In genomic region chr10:80342749-80343424, GRCm38 (mm10) we compare ENCODE assay signal across 8 mouse cellular contexts. TPM values are rescaled to one million over a fixed set of nuclear protein-coding genes. Genes with fewer than 3 reads are reported as not detected.
DNase-seq lines count a peak whose midpoint lies in the region; ATAC-seq and TF ChIP-seq lines count a peak whose summit lies in the region.

No protein-coding gene starts in this region.

- ATAC-seq in common myeloid progenitor, adult 5-6 weeks (replicated peaks; ENCODE audit: low read depth, poor library complexity, severe bottlenecking) = peak; percentile 26
- ATAC-seq in limb, embryonic 13.5 days (ENCODE audit: low FRiP score, low read depth) = peak; percentile 70
- ATAC-seq in midbrain, embryonic 11.5 days (ENCODE audit: low FRiP score) = peak; percentile 68
- ATAC-seq in erythroid progenitor cell, adult 5-6 weeks (replicated peaks; ENCODE audit: low FRiP score, poor library complexity, severe bottlenecking) = no peak

- peaks cover 23% of the 10 kb centered on the region for H3K4me1 ChIP-seq in thymus, adult 2 months (replicated peaks; ENCODE audit: control insufficient read depth, insufficient read depth, low read length)
- H3K4me1 ChIP-seq in limb, embryonic 13.5 days = peaks cover 37% of the 10 kb centered on the region
- H3K4me1 ChIP-seq in midbrain, embryonic 11.5 days (ENCODE audit: control insufficient read depth, insufficient read depth, low read length) = peaks cover 19% of the 10 kb centered on the region
- H3K4me1 ChIP-seq in testis, adult 2 months (ENCODE audit: control insufficient read depth, insufficient read depth, low read length) = peaks cover 36% of the 10 kb centered on the region

- no peaks in the 10 kb centered on the region for H3K9me3 ChIP-seq in limb, embryonic 13.5 days
- H3K9me3 ChIP-seq in midbrain, embryonic 11.5 days (ENCODE audit: control insufficient read depth, low read length) = no peaks in the 10 kb centered on the region

- DNase-seq in thymus, postnatal 0 days (ENCODE audit: low spot score) = peak; percentile 46
- DNase-seq in thymus, adult 2 months = no peak
- DNase-seq in heart, postnatal 10 days = peak; percentile 53 to 62
- peak; percentile 96 for DNase-seq in midbrain, embryonic 11.5 days (ENCODE audit: low spot score, missing footprints)

- peaks cover 37% of the 10 kb centered on the region for H3K27me3 ChIP-seq in thymus, adult 2 months (ENCODE audit: control insufficient read depth, insufficient read depth, low read length)
- peaks cover 89% of the 10 kb centered on the region for H3K27me3 ChIP-seq in limb, embryonic 13.5 days
- H3K27me3 ChIP-seq in midbrain, embryonic 11.5 days (ENCODE audit: control insufficient read depth, insufficient read depth, low read length) = peaks cover 77% of the 10 kb centered on the region
- H3K27me3 ChIP-seq in testis, adult 2 months (ENCODE audit: control insufficient read depth, insufficient read depth, low read length) = no peaks in the 10 kb centered on the region

- H3K9ac ChIP-seq in limb, embryonic 13.5 days = peak overlapping the region; percentile 25; the same call in 1 of the 2 replicates
- H3K9ac ChIP-seq in midbrain, embryonic 11.5 days (ENCODE audit: low read length) = no peak overlapping the region

- WGBS in thymus, adult 2 months = 2% methylated on average over 33 of the region's 33 CpGs
- WGBS in limb, embryonic 13.5 days = under 1% methylated on average over 29 of the region's 33 CpGs
- under 1% methylated on average over 30 of the region's 33 CpGs for WGBS in midbrain, embryonic 11.5 days

- no peak overlapping the region for H3K4me3 ChIP-seq in thymus, adult 2 months (ENCODE audit: control insufficient read depth, insufficient read depth, low read length)
- peak overlapping the region; percentile 36 for H3K4me3 ChIP-seq in limb, embryonic 13.5 days
- H3K4me3 ChIP-seq in midbrain, embryonic 11.5 days (ENCODE audit: low read depth, low read length) = peak overlapping the region; percentile 28
- H3K4me3 ChIP-seq in testis, adult 2 months (ENCODE audit: control insufficient read depth, low read depth, low read length) = peak overlapping the region; percentile 67

- no peak for TF ChIP-seq POLR2A in thymus, adult 2 months (IDR thresholded peaks at IDR 0.05; ENCODE audit: control insufficient read depth, extremely low read depth, insufficient read depth, low read length, poor library complexity)
- TF ChIP-seq POLR2A in testis, adult 2 months (IDR thresholded peaks at IDR 0.05; ENCODE audit: control insufficient read depth, low read depth, low read length) = no peak

- no peak overlapping the region for H3K27ac ChIP-seq in thymus, adult 2 months (ENCODE audit: control insufficient read depth, insufficient read depth, low read length)
- H3K27ac ChIP-seq in limb, embryonic 13.5 days = no peak overlapping the region
- H3K27ac ChIP-seq in midbrain, embryonic 11.5 days (ENCODE audit: low read depth, low read length) = no peak overlapping the region
- H3K27ac ChIP-seq in testis, adult 2 months (ENCODE audit: control insufficient read depth, insufficient read depth, low read depth, low read length) = no peak overlapping the region

- H3K4me2 ChIP-seq in limb, embryonic 13.5 days (replicated peaks) = peak overlapping the region; percentile 59
- H3K4me2 ChIP-seq in midbrain, embryonic 11.5 days = peak overlapping the region; percentile 43

- TF ChIP-seq CTCF in thymus, adult 2 months (IDR thresholded peaks at IDR 0.05; ENCODE audit: borderline replicate concordance, control insufficient read depth, extremely low read depth, insufficient read depth, low read length, poor library complexity) = no peak
- TF ChIP-seq CTCF in testis, adult 2 months (IDR thresholded peaks at IDR 0.05; ENCODE audit: control insufficient read depth, insufficient read depth, insufficient replicate concordance, low read depth, low read length) = no peak

- intact Hi-C loops in heart, postnatal 10 days (cut with DNase I) = loop anchor here (10.0 kb wide), 1 partner anchor 168 kb away; the partner anchor contains the start of genes 1600002K03Rik and Efna2

- H3K36me3 ChIP-seq in thymus, adult 2 months (ENCODE audit: control insufficient read depth, insufficient read depth, low read length) = no peaks in the 10 kb centered on the region
- no peaks in the 10 kb centered on the region for H3K36me3 ChIP-seq in limb, embryonic 13.5 days
- no peaks in the 10 kb centered on the region for H3K36me3 ChIP-seq in midbrain, embryonic 11.5 days (ENCODE audit: control insufficient read depth, insufficient read depth, low read length)
- no peaks in the 10 kb centered on the region for H3K36me3 ChIP-seq in testis, adult 2 months (ENCODE audit: control insufficient read depth, insufficient read depth, low read length)

RNA-seq across cellular contexts. Expression of gene Adamtsl5, which starts 5.3 kb away (rescaled TPM):
- 1.0 and 1.1 TPM in 2 replicates for polyA plus RNA-seq in thymus, postnatal 0 days (2015; fragmentation: Nextera tagmentation; extraction: Ambion mirVana)
- 4.6 and 9.0 TPM in 2 replicates for polyA plus RNA-seq in thymus, adult 2 months (2012; rRNA removed)
- total RNA-seq in common myeloid progenitor, adult 5-6 weeks (2017) = 0.10 and 0.64 TPM in 2 replicates
- 10 to 100 TPM; 36.9 to 42.9 TPM for total RNA-seq in heart, postnatal 10 days (2021)
- polyA plus RNA-seq in limb, embryonic 13.5 days (2015; fragmentation: Nextera tagmentation; extraction: Ambion mirVana) = 2.0 and 2.4 TPM in 2 replicates
- polyA plus RNA-seq in midbrain, embryonic 11.5 days (2014; fragmentation: Nextera tagmentation; extraction: Ambion mirVana) = 0.11 and 0.31 TPM in 2 replicates
- polyA plus RNA-seq in testis, adult 2 months (2012; rRNA removed) = 3.3 and 4.1 TPM in 2 replicates
- total RNA-seq in erythroid progenitor cell, adult 5-6 weeks (2015; ENCODE audit: low replicate concordance) = 0.84 TPM in 1 of 2 replicates, not detected in the other
- total RNA-seq in erythroid progenitor cell, adult 5-6 weeks (2017; ENCODE audit: low replicate concordance) = 0.13 and 30.2 TPM in 2 replicates

RNA-seq across cellular contexts. Expression of gene Reep6, which starts 13.1 kb away (rescaled TPM):
- 0.26 and 0.30 TPM in 2 replicates for polyA plus RNA-seq in thymus, postnatal 0 days (2015; fragmentation: Nextera tagmentation; extraction: Ambion mirVana)
- 2.0 and 3.5 TPM in 2 replicates for polyA plus RNA-seq in thymus, adult 2 months (2012; rRNA removed)
- 2.9 and 3.6 TPM in 2 replicates for total RNA-seq in common myeloid progenitor, adult 5-6 weeks (2017)
- 1 to 10 TPM; 2.2 to 2.4 TPM for total RNA-seq in heart, postnatal 10 days (2021)
- polyA plus RNA-seq in limb, embryonic 13.5 days (2015; fragmentation: Nextera tagmentation; extraction: Ambion mirVana) = 6.1 and 6.3 TPM in 2 replicates
- 4.0 and 4.5 TPM in 2 replicates for polyA plus RNA-seq in midbrain, embryonic 11.5 days (2014; fragmentation: Nextera tagmentation; extraction: Ambion mirVana)
- polyA plus RNA-seq in testis, adult 2 months (2012; rRNA removed) = 698 and 732 TPM in 2 replicates
- 17.2 and 22.3 TPM in 2 replicates for total RNA-seq in erythroid progenitor cell, adult 5-6 weeks (2015; ENCODE audit: low replicate concordance)
- total RNA-seq in erythroid progenitor cell, adult 5-6 weeks (2017; ENCODE audit: low replicate concordance) = 16.8 and 18.2 TPM in 2 replicates

RNA-seq across cellular contexts. Expression of gene Plk5, which starts 13.4 kb away (rescaled TPM):
- 0.17 and 0.21 TPM in 2 replicates for polyA plus RNA-seq in thymus, postnatal 0 days (2015; fragmentation: Nextera tagmentation; extraction: Ambion mirVana)
- polyA plus RNA-seq in thymus, adult 2 months (2012; rRNA removed) = 0.17 and 0.22 TPM in 2 replicates
- 0.55 TPM in 1 of 2 replicates, not detected in the other for total RNA-seq in common myeloid progenitor, adult 5-6 weeks (2017)
- under 1 TPM in 1 of 2 experiments, not detected in 1; 0.25 TPM for total RNA-seq in heart, postnatal 10 days (2021)
- polyA plus RNA-seq in limb, embryonic 13.5 days (2015; fragmentation: Nextera tagmentation; extraction: Ambion mirVana) = 1.2 and 2.2 TPM in 2 replicates
- 0.05 and 0.22 TPM in 2 replicates for polyA plus RNA-seq in midbrain, embryonic 11.5 days (2014; fragmentation: Nextera tagmentation; extraction: Ambion mirVana)
- 1.3 and 1.7 TPM in 2 replicates for polyA plus RNA-seq in testis, adult 2 months (2012; rRNA removed)
- total RNA-seq in erythroid progenitor cell, adult 5-6 weeks (2015; ENCODE audit: low replicate concordance) = not detected in 2 replicates
- not detected in 2 replicates for total RNA-seq in erythroid progenitor cell, adult 5-6 weeks (2017; ENCODE audit: low replicate concordance)

RNA-seq across cellular contexts. Expression of gene Pcsk4, which starts 13.6 kb away (rescaled TPM):
- polyA plus RNA-seq in thymus, postnatal 0 days (2015; fragmentation: Nextera tagmentation; extraction: Ambion mirVana) = 4.4 and 4.6 TPM in 2 replicates
- polyA plus RNA-seq in thymus, adult 2 months (2012; rRNA removed) = 11.7 and 14.1 TPM in 2 replicates
- total RNA-seq in common myeloid progenitor, adult 5-6 weeks (2017) = 2.7 and 5.9 TPM in 2 replicates
- total RNA-seq in heart, postnatal 10 days (2021) = 1 to 10 TPM; 1.7 to 1.8 TPM
- 4.8 and 6.5 TPM in 2 replicates for polyA plus RNA-seq in limb, embryonic 13.5 days (2015; fragmentation: Nextera tagmentation; extraction: Ambion mirVana)
- polyA plus RNA-seq in midbrain, embryonic 11.5 days (2014; fragmentation: Nextera tagmentation; extraction: Ambion mirVana) = 1.5 and 1.8 TPM in 2 replicates
- 324 and 326 TPM in 2 replicates for polyA plus RNA-seq in testis, adult 2 months (2012; rRNA removed)
- total RNA-seq in erythroid progenitor cell, adult 5-6 weeks (2015; ENCODE audit: low replicate concordance) = not detected in 2 replicates
- 1.0 TPM in 1 of 2 replicates, not detected in the other for total RNA-seq in erythroid progenitor cell, adult 5-6 weeks (2017; ENCODE audit: low replicate concordance)

RNA-seq across cellular contexts. Expression of gene 2310011J03Rik, which starts 22.6 kb away (rescaled TPM):
- 72.7 and 81.1 TPM in 2 replicates for polyA plus RNA-seq in thymus, postnatal 0 days (2015; fragmentation: Nextera tagmentation; extraction: Ambion mirVana)
- polyA plus RNA-seq in thymus, adult 2 months (2012; rRNA removed) = 78.9 and 93.8 TPM in 2 replicates
- 15.8 and 19.8 TPM in 2 replicates for total RNA-seq in common myeloid progenitor, adult 5-6 weeks (2017)
- total RNA-seq in heart, postnatal 10 days (2021) = 10 to 100 TPM; 15.3 to 17.9 TPM
- polyA plus RNA-seq in limb, embryonic 13.5 days (2015; fragmentation: Nextera tagmentation; extraction: Ambion mirVana) = 50.7 and 51.2 TPM in 2 replicates
- 36.2 and 40.8 TPM in 2 replicates for polyA plus RNA-seq in midbrain, embryonic 11.5 days (2014; fragmentation: Nextera tagmentation; extraction: Ambion mirVana)
- 11.3 and 13.1 TPM in 2 replicates for polyA plus RNA-seq in testis, adult 2 months (2012; rRNA removed)
- total RNA-seq in erythroid progenitor cell, adult 5-6 weeks (2015; ENCODE audit: low replicate concordance) = 7.2 and 13.4 TPM in 2 replicates
- total RNA-seq in erythroid progenitor cell, adult 5-6 weeks (2017; ENCODE audit: low replicate concordance) = 6.1 and 10.8 TPM in 2 replicates

Comparison
In these comparisons a context has a peak if more than half of its experiments do, and no peak if none do; other contexts are left out.
1. RNA of gene Reep6, which starts 13.1 kb away (polyA plus RNA-seq): 698 to 732 TPM in testis, adult 2 months; 6.1 to 6.3 TPM in limb, embryonic 13.5 days, 4.0 to 4.5 TPM in midbrain, embryonic 11.5 days, 2.0 to 3.5 TPM in thymus, adult 2 months and 0.26 to 0.30 TPM in thymus, postnatal 0 days; every median in the first group is over 10 times any median in the second.